Mouse (Mus musculus): ENCODE measurements at regions not wholly inside any gene's neighbourhood (a gene's known extent, or its start where the extent isn't known, plus 50 kb on each side); places are given as distances from the start of the nearest gene placed in this dataset.

DNA sequence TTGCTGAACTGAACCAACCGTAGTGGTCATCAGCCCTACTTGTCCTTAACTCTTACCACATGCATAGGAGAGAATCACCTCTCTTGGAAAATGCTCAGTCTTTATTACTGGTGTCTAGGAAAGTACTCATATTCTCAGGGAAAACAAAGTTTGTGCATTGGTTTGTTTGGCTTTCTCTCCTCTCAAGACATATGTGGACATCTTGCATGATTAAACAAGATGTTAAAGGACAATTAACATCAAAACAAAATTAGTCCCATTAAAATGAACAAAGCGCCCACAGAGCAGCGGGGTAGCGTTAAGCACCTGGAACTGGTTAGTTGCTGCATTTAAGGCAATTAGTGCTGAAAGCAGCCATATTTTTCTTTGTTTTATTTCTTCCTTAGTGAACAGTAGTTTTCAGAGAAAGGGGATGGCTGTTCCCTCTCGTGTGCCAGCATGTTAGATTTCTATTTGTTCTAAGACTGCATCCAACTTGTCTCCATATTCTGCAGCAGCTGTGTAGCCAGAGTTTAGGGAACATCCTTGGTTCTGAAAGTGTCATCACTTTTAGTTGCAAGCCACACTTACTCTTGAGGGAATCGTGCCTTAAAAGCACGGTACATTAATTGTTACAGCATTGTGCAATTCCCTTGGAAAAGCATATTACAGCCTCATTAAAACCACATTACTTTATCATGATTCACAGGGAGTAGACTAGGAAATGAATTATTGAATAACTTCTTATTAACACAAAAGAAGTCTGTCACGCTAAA is 137.7 kb downstream of the Ube2u start:
- peak; percentile 92 for DNase-seq (ENCODE audit: extremely low spot score, low read depth, low spot score)

DNA sequence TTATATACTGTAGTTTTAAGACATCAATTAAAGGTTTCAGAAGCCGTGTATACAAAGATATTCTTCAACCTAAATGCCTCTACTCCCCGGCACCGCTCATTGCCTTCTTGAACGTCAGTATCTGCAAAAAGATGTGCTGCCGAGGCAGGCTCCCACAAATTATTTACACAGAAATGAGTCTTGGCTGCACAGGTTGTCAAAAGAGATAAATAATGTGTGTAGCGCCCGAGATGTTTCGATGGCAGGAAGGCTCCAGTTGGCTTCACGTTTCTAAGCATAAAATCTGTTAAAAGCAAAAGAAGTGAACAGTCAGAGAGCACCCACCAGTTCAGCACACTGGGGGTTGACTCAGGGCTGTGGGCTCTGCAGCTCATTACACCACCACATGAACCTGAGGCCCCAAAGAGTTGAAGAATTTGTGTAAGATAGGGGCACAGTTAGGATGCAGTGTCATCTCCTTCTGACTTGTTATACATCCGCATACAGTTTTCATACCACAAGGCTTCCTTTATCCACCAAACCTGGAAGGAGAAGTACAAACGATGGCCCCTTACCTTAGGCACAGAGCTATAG is 138.4 kb downstream of the Ube2u start:
- no peak for DNase-seq (ENCODE audit: extremely low spot score, low read depth, low spot score)

- no peak for DNase-seq (ENCODE audit: extremely low spot score, low read depth, low spot score)
Measured at GRCm38 (mm10) chr4:100624656-100625055, 146.0 kb downstream of the Ube2u start.

DNA sequence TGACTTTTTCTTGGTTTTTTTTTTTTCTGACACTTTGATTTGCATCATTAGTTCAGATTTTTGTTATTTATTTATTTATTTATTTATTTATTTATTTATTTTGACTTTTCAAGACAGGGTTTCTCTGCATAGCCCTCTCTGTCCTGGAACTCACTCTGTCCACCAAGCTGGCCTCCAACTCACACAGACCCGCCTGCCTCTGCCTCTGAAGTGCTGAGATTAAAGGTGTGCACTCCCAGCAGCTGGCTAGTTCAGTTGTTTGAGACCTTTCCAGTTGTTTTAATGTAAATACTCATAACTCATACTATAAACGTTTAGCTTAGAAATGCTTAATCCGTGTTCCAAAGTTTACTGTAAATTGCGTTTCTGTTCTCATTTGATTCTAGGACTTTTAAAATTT is 147.9 kb downstream of the Ube2u start:
- DNase-seq (ENCODE audit: extremely low spot score, low read depth, low spot score), result no peak

- DNase-seq (ENCODE audit: extremely low spot score, low read depth, low spot score), result no peak
Measured at GRCm38 (mm10) chr4:100634388-100634787, 142.1 kb upstream of the Cachd1 start.

DNA sequence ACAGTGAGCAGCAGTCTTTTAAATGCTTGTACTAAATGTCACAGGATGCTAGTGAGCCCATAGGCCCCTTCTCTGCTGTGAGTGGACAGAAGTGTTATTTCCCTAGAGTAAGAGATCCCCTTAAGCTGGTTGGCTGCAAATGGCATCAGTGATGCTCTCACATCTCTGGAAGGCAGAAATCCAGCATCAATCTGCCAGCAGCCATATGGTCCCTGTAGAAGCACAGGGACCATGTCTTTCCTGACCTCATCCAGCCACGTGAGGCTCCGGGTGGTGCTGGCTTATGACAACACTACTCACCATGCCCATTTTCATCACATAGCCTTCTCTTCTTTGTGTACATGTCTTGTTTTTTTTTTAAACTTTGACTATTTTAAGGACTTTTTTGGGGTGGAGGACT is 138.9 kb upstream of the Cachd1 start:
- no peak for DNase-seq (ENCODE audit: extremely low spot score, low read depth, low spot score)

- DNase-seq (ENCODE audit: extremely low spot score, low read depth, low spot score), result no peak
Measured at GRCm38 (mm10) chr4:100661154-100661553, 115.3 kb upstream of the Cachd1 start.

DNA sequence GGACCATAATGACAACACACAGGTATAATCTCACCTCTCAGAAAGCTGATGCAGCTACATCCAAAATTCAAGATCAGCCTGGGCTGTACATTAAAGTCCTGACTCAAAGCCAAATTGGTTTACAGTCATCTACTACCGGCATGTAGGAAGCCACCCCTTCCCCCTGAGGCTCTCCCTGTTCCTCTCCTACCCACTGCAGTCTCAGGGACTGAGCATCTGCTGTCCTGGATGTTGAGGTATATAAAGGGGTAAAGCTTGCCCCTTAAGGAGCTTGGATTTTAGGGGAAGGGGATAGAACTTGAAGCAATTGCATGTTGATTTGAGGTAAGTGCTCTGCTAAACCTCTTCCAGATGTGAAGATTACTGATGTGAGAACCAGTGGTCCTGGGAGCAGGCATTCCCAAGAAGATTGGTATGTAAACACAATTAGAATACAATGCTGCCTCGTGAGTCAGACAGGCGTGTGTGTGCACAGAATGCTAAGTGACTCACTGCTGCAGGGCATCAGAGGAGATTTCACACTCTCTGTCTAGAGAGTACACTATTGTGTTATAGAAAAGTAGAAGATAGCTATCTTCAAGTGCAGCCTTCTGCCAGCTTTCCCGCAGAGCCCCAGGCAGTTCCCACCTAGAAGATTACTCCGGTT is 111.7 kb upstream of the Cachd1 start:
- peak; percentile 10 for DNase-seq (ENCODE audit: extremely low spot score, low read depth, low spot score)

GRCm38 (mm10) chr4:100670553-100670952 is 105.9 kb upstream of the Cachd1 start:
- DNase-seq (ENCODE audit: extremely low spot score, low read depth, low spot score), result no peak

GRCm38 (mm10) chr4:100674916-100675315 is 101.6 kb upstream of the Cachd1 start:
- no peak for DNase-seq (ENCODE audit: extremely low spot score, low read depth, low spot score)

DNA sequence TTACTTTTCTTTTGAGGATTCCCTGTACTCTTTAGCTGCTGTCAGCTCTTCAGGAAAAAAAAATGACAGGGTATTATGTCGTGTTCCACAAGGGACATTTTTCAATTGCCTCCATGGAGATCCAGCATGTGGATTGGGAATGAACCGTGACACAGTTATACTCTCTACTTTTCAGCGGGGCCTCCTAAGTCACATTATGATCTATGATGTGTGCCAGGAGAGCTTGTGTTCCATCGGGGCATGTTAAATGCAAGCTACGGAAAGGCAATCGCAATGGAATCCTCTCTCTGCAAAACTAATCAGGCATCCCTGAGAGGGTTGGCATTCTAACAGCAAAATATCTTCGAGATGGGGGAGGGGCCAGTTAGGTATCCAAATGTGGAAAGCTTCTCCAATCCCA is 92.7 kb upstream of the Cachd1 start:
- DNase-seq (ENCODE audit: extremely low spot score, low read depth, low spot score), result no peak

- DNase-seq (ENCODE audit: extremely low spot score, low read depth, low spot score), result no peak
Measured at GRCm38 (mm10) chr4:100700002-100700401, 76.5 kb upstream of the Cachd1 start.

DNA sequence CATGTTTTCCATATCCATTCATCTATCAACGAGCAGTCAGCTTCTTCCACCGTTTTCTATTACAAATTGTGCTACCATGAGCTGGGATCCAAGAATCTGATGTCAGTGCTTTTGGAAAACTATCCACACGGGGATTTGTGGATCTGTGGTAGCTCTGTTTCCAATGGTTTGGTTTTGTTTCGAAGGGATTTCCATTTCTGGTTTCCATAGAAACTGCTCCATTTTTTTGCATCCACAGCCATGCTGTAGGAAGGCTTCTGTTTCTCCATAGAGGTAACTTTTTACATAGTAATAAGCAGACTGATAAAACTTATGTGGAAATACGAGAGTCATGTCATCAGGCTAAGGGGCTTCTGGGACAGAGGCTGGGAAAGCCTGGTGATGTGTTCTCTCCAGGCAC is 76.1 kb upstream of the Cachd1 start:
- no peak for DNase-seq (ENCODE audit: extremely low spot score, low read depth, low spot score)

DNA sequence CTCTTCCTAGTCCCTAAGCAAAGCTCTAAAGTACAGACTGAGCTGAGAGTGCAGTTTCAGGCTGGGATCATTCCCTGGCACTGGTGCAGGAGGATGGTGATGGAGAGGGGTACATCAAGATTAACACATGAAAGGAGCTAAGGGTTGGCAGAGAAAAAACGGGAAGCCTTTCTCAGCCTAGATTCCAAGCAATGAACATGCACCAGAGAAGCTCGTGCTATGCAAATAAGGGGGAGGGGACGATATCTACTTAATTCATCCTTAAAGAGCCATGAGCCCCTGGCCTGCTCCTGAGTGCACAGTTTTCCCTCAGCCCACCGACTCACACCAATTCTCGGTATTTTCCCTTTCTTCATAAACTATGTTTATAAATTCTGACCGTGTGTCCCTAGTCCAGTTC is 70.5 kb upstream of the Cachd1 start:
- no peak for DNase-seq (ENCODE audit: extremely low spot score, low read depth, low spot score)

- DNase-seq (ENCODE audit: extremely low spot score, low read depth, low spot score), result no peak
Measured at GRCm38 (mm10) chr4:100707125-100707524, 69.3 kb upstream of the Cachd1 start.

GRCm38 (mm10) chr4:100708247-100708646 is 68.2 kb upstream of the Cachd1 start:
- DNase-seq (ENCODE audit: extremely low spot score, low read depth, low spot score), result no peak

GRCm38 (mm10) chr4:100714240-100714639 is 62.2 kb upstream of the Cachd1 start:
- DNase-seq (ENCODE audit: extremely low spot score, low read depth, low spot score), result no peak

- no peak for DNase-seq (ENCODE audit: extremely low spot score, low read depth, low spot score)
Measured at GRCm38 (mm10) chr4:100717601-100718000, 58.9 kb upstream of the Cachd1 start.

- DNase-seq (ENCODE audit: extremely low spot score, low read depth, low spot score), result peak; percentile 33
Measured at GRCm38 (mm10) chr4:100722532-100722931, 53.9 kb upstream of the Cachd1 start.

DNA sequence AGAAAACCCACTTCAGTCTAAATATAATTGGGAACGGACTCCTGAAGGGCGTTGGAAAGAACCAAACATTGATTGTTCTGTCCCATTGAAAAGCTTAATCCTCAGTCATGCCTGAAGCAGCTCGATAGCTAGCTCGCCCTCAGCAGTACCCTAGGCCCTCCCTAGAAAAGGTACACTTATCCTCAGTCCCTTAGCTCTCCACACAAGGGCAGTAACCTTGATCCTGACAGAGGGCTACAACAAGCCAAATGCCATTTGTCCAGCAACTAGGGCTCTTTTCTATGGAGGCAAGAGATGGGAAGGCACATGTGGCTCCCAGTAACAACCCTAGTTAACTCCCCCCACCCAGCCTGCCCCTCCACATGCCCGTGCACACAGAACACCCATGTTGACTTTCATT is 53.4 kb upstream of the Cachd1 start:
- no peak for DNase-seq (ENCODE audit: extremely low spot score, low read depth, low spot score)

GRCm38 (mm10) chr4:100725811-100726210 is 50.7 kb upstream of the Cachd1 start:
- DNase-seq (ENCODE audit: extremely low spot score, low read depth, low spot score), result no peak

- DNase-seq (ENCODE audit: extremely low spot score, low read depth, low spot score), result no peak
Measured at GRCm38 (mm10) chr4:100726496-100726895, 50.0 kb upstream of the Cachd1 start.

Measured in hindlimb bud, embryonic 11.5 days (tissue).